Mouse (Mus musculus) stomach, embryonic 15.5 days (tissue): ENCODE measurements around the gene Pdlim5. TPM values are rescaled to one million over a fixed set of nuclear protein-coding genes. Genes with fewer than 3 reads are reported as not detected.

Source experiments
- ATAC-seq: fragments of 200-750 bp; cut with Nextera tagmentation; 2 replicates; pipeline ENCODE4 v1.8.0; 2017; ENCODE audit warnings: low read depth, moderate number of reproducible peaks, moderate TSS enrichment; ENCODE audit not compliant: insufficient read depth, low FRiP score
- H3K27ac ChIP-seq: fragments of 300-500 bp; sonication (generic); 2 replicates; pipeline ENCODE4 v1.5.1; 2015; ENCODE audit warnings: mild to moderate bottlenecking, inconsistent platforms
- H3K27me3 ChIP-seq: fragments of 300-500 bp; sonication (generic); replicated peaks from 2 replicates; pipeline ENCODE4 v1.6.1; 2015; ENCODE audit warnings: inconsistent platforms
- H3K36me3 ChIP-seq: fragments of 300-500 bp; sonication (generic); 2 replicates; pipeline ENCODE4 v1.6.1; 2015; ENCODE audit warnings: inconsistent platforms
- H3K4me1 ChIP-seq: fragments of 300-500 bp; sonication (generic); 2 replicates; pipeline ENCODE4 v1.6.1; 2015; ENCODE audit warnings: inconsistent platforms
- H3K4me2 ChIP-seq: fragments of 300-500 bp; sonication (generic); 2 replicates; pipeline ENCODE4 v1.6.1; 2015; ENCODE audit warnings: mild to moderate bottlenecking, inconsistent platforms
- H3K4me3 ChIP-seq: fragments of 300-500 bp; sonication (generic); replicated peaks from 2 replicates; pipeline ENCODE4 v1.5.1; 2015; ENCODE audit warnings: inconsistent platforms
- H3K9ac ChIP-seq: fragments of 300-500 bp; sonication (generic); 2 replicates; pipeline ENCODE4 v1.6.1; 2015; ENCODE audit warnings: inconsistent platforms
- H3K9me3 ChIP-seq: fragments of 300-500 bp; sonication (generic); 2 replicates; pipeline ENCODE4 v1.6.1; 2016; ENCODE audit warnings: inconsistent platforms
- WGBS: fragments of 180-500 bp; shearing (Covaris S2); methylation state at CpG from one replicate; pipeline ENCODE4 v1.1.7; 2015; 5-methylcytosine and 5-hydroxymethylcytosine counted together
- polyA plus RNA-seq: library from polyadenylated mRNA; unstranded; fragments of >200 nt; fragmentation: Nextera tagmentation; extraction: Ambion mirVana; gene quantifications from 2 replicates; pipeline ENCODE4 v1.2.1, GENCODE M21; 2015

Pdlim5 gene
- polyA plus RNA-seq, 1 experiment from 2014 or later, result 35.9 TPM

DNA sequence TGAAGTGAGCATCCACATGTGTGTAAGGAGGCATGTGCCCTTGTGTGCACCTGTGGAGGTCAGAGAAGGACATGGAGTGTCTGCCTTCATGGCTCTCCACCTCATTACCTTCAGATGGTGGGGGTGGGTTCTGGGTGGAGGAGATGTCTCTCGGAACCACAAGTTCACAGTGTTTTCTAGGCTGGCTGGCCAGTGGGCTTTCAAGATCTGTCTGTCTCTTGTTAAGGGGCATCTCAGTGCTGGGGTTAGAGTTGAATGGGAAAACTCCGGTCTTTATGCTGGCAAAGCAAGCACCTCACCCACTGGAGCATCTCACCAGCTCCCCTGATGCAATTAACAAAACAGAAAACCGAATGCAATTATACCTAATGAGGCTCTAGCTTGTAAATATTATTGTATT, 36.0 kb upstream of the Pdlim5 start:
- Histone ChIP-seq H3K4me1 (no peaks in the 10 kb centered on the region), H3K27ac (no peak overlapping the region), H3K4me2 (no peak overlapping the region), H3K27me3 (no peaks in the 10 kb centered on the region), H3K36me3 (no peaks in the 10 kb centered on the region), H3K4me3 (no peak overlapping the region), H3K9me3 (no peaks in the 10 kb centered on the region), H3K9ac (no peak overlapping the region)
- ATAC-seq, result no peak
- 74% methylated on average over 3 of the region's 3 CpGs for WGBS

- no peak overlapping the region for H3K4me2 ChIP-seq
- H3K4me1 ChIP-seq, result no peaks in the 10 kb centered on the region
- no peaks in the 10 kb centered on the region for H3K9me3 ChIP-seq
- no peak overlapping the region for H3K4me3 ChIP-seq
- H3K36me3 ChIP-seq, result no peaks in the 10 kb centered on the region
- H3K27me3 ChIP-seq, result no peaks in the 10 kb centered on the region
- no peak overlapping the region for H3K27ac ChIP-seq
- ATAC-seq, result no peak
- 41% methylated on average over 4 of the region's 4 CpGs for WGBS
- H3K9ac ChIP-seq, result no peak overlapping the region
Measured at GRCm38 (mm10) chr3:142430048-142430447, 34.6 kb upstream of the Pdlim5 start.

GRCm38 (mm10) chr3:142426806-142427205, 31.3 kb upstream of the Pdlim5 start:
- no peaks in the 10 kb centered on the region for H3K36me3 ChIP-seq
- H3K27ac ChIP-seq, result no peak overlapping the region
- WGBS, result 56% methylated on average over 3 of the region's 3 CpGs
- H3K9ac ChIP-seq, result no peak overlapping the region
- no peaks in the 10 kb centered on the region for H3K9me3 ChIP-seq
- no peak overlapping the region for H3K4me3 ChIP-seq
- H3K4me1 ChIP-seq, result no peaks in the 10 kb centered on the region
- no peaks in the 10 kb centered on the region for H3K27me3 ChIP-seq
- H3K4me2 ChIP-seq, result no peak overlapping the region
- ATAC-seq, result no peak

DNA sequence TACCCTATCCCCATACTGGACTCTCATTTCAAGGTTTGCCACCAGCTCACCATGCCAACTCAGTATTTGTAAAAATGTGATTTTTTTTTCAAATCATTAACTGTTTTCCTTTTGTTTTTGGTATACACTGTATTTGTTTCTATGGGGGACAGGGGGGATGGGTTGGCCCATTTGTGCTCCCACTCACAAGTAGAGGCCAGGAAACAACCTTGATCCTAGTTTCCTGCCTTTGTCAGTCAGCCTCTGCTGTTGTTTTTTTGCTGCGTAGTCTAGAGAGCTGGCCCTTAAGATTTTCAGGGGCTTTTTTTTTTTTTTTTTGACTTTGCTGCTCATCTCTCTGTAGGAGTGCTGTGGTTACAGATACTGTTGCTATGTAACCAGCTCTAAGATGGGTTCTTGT, 28.6 kb upstream of the Pdlim5 start:
- Histone ChIP-seq H3K9ac (no peak overlapping the region), H3K27me3 (no peaks in the 10 kb centered on the region), H3K36me3 (no peaks in the 10 kb centered on the region), H3K4me1 (no peaks in the 10 kb centered on the region), H3K9me3 (no peaks in the 10 kb centered on the region), H3K4me2 (no peak overlapping the region), H3K27ac (0 out of 2 replicates have a peak overlapping the region, but pooled peaks have one; percentile 7), H3K4me3 (no peak overlapping the region)
- no peak for ATAC-seq
- 81% methylated on average over 1 of the region's 1 CpGs for WGBS

GRCm38 (mm10) chr3:142423501-142423917, 28.0 kb upstream of the Pdlim5 start:
- no peak overlapping the region for H3K9ac ChIP-seq
- H3K9me3 ChIP-seq, result no peaks in the 10 kb centered on the region
- no peak for ATAC-seq
- H3K4me2 ChIP-seq, result no peak overlapping the region
- H3K27me3 ChIP-seq, result no peaks in the 10 kb centered on the region
- H3K27ac ChIP-seq, result 0 out of 2 replicates have a peak overlapping the region, but pooled peaks have one; percentile 7
- no peaks in the 10 kb centered on the region for H3K36me3 ChIP-seq
- no peaks in the 10 kb centered on the region for H3K4me1 ChIP-seq
- 37% methylated on average over 4 of the region's 4 CpGs for WGBS
- H3K4me3 ChIP-seq, result no peak overlapping the region

- H3K36me3 ChIP-seq, result no peaks in the 10 kb centered on the region
- no peak overlapping the region for H3K9ac ChIP-seq
- no peak overlapping the region for H3K27ac ChIP-seq
- no peaks in the 10 kb centered on the region for H3K4me1 ChIP-seq
- no peak overlapping the region for H3K4me2 ChIP-seq
- WGBS, result 82% methylated on average over 4 of the region's 4 CpGs
- H3K27me3 ChIP-seq, result no peaks in the 10 kb centered on the region
- no peak overlapping the region for H3K4me3 ChIP-seq
- no peaks in the 10 kb centered on the region for H3K9me3 ChIP-seq
- ATAC-seq, result no peak
Measured at GRCm38 (mm10) chr3:142422229-142422628, 26.7 kb upstream of the Pdlim5 start.

- Histone ChIP-seq H3K4me1 (no peaks in the 10 kb centered on the region), H3K9me3 (no peaks in the 10 kb centered on the region), H3K27ac (no peak overlapping the region), H3K36me3 (no peaks in the 10 kb centered on the region), H3K4me3 (no peak overlapping the region), H3K4me2 (no peak overlapping the region), H3K27me3 (no peaks in the 10 kb centered on the region), H3K9ac (no peak overlapping the region)
- WGBS, result 87% methylated on average over 3 of the region's 3 CpGs
- no peak for ATAC-seq
Measured at GRCm38 (mm10) chr3:142421470-142421869, 26.0 kb upstream of the Pdlim5 start.

DNA sequence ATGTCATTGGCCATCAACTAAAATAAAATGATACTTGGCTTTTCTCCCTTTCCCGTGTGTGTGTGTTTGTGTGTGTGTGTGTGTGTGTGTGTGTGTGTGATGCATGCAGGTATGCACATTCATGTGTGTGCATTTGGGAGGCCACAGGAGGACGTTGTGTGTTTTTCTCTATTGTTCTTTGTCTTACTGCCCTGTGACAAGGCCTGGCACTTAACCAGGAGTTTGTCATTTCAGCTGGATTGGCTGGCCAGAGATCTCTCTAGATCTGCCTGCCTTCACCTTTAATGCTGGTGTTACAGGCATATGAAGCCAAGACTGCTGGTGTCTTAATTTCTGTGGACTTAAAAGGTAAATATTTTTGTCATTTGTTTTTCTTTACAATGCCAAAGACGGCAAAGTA, 22.5 kb upstream of the Pdlim5 start:
- no peaks in the 10 kb centered on the region for H3K27me3 ChIP-seq
- no peak overlapping the region for H3K9ac ChIP-seq
- no peak for ATAC-seq
- no peaks in the 10 kb centered on the region for H3K9me3 ChIP-seq
- 67% methylated on average over 3 of the region's 3 CpGs for WGBS
- H3K4me1 ChIP-seq, result no peaks in the 10 kb centered on the region
- no peaks in the 10 kb centered on the region for H3K36me3 ChIP-seq
- no peak overlapping the region for H3K4me2 ChIP-seq
- no peak overlapping the region for H3K27ac ChIP-seq
- no peak overlapping the region for H3K4me3 ChIP-seq

DNA sequence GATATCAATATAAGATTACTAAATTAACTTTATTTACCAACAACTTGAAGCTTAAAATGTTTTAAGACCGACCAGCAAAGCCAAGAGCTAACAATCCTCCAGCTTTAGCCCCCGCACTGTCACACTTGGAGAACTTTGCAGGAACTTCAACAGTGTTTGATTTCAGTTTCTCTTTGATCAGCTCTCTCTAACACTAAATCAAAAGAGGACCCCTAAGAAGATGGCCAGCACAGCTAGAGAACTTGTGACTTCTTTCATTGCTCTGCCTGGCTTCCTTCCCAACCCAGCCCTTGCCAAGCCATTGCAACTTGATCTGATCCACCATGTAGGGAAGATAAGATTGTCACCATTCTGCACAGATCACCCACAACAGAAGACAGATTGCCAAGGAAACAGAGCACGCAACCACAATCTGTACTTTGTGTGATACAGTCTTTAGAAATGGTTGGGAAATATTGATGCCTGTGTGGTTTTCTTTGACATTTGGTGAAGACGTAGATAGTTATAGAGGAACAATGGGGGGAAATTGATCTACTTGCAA, 17.9 kb upstream of the Pdlim5 start:
- no peak for ATAC-seq
- 74% methylated on average over 4 of the region's 4 CpGs for WGBS
- Histone ChIP-seq H3K9ac (no peak overlapping the region), H3K27ac (no peak overlapping the region), H3K36me3 (no peaks in the 10 kb centered on the region), H3K4me3 (no peak overlapping the region), H3K27me3 (no peaks in the 10 kb centered on the region), H3K4me1 (no peaks in the 10 kb centered on the region), H3K4me2 (no peak overlapping the region), H3K9me3 (no peaks in the 10 kb centered on the region)

GRCm38 (mm10) chr3:142410930-142411329, 15.4 kb upstream of the Pdlim5 start:
- Histone ChIP-seq H3K9me3 (no peaks in the 10 kb centered on the region), H3K27ac (no peak overlapping the region), H3K36me3 (no peaks in the 10 kb centered on the region), H3K4me1 (no peaks in the 10 kb centered on the region), H3K4me3 (no peak overlapping the region), H3K9ac (no peak overlapping the region), H3K4me2 (no peak overlapping the region), H3K27me3 (no peaks in the 10 kb centered on the region)
- no peak for ATAC-seq

- Histone ChIP-seq H3K4me3 (peak overlapping the region; percentile 80), H3K9me3 (no peaks in the 10 kb centered on the region), H3K4me1 (no peaks in the 10 kb centered on the region), H3K27ac (peak overlapping the region; percentile 91), H3K9ac (peak overlapping the region; percentile 52), H3K36me3 (no peaks in the 10 kb centered on the region), H3K4me2 (peak overlapping the region; percentile 65), H3K27me3 (no peaks in the 10 kb centered on the region)
- ATAC-seq, result peak; percentile 73
- under 1% methylated on average over 64 of the region's 64 CpGs for WGBS
Measured at GRCm38 (mm10) chr3:142394796-142395508, 544 bp downstream of the Pdlim5 start.

DNA sequence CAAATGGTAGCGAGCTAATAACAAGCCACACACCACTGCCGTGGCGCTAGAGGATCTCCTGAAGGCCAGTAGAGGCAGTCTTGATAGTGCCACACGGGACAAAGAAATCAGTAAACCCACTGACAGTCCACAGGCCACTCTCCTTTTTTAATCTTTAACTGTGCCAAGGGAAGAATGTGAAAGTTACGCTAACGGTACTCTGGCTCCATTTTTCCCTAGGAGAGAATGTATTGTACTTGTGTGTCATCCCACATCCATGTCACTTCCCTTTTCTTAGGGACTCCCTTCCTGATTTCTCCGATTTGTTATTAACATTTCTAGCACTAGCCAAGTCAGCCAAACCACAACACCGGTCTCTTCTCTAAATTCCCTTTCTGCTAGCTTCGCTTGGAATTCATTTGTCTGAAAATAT, 1.5 kb downstream of the Pdlim5 start:
- Histone ChIP-seq H3K4me3 (peak overlapping the region; percentile 80), H3K9me3 (no peaks in the 10 kb centered on the region), H3K36me3 (no peaks in the 10 kb centered on the region), H3K9ac (no peak overlapping the region), H3K27me3 (no peaks in the 10 kb centered on the region), H3K4me2 (peak overlapping the region; percentile 65), H3K4me1 (no peaks in the 10 kb centered on the region), H3K27ac (peak overlapping the region; percentile 91; the same call in 1 of the 2 replicates)
- 27% methylated on average over 9 of the region's 9 CpGs for WGBS
- no peak for ATAC-seq
